Mouse (Mus musculus) intestine, embryonic 16.5 days (tissue): Measurements from ENCODE around the gene Gm10663. TPM values are rescaled to one million over a fixed set of nuclear protein-coding genes. Genes with fewer than 3 reads are reported as not detected.

Experiments
- ATAC-seq: fragments of 200-750 bp; cut with Nextera tagmentation; 2 replicates; pipeline ENCODE4 v1.8.0; 2017; ENCODE audit warnings: moderate TSS enrichment, moderate library complexity
- H3K27ac ChIP-seq: fragments of 300-500 bp; sonication (generic); 2 replicates; pipeline ENCODE4 v1.5.1; 2014; ENCODE audit warnings: mild to moderate bottlenecking, low read length
- H3K27me3 ChIP-seq: fragments of 300-500 bp; sonication (generic); replicated peaks from 2 replicates; pipeline ENCODE4 v1.6.1; 2014; ENCODE audit warnings: low read length, control low read depth, mixed read lengths; ENCODE audit not compliant: control insufficient read depth, insufficient read depth
- H3K36me3 ChIP-seq: fragments of 300-500 bp; sonication (generic); 2 replicates; pipeline ENCODE4 v1.6.1; 2014; ENCODE audit warnings: low read length, control low read depth; ENCODE audit not compliant: control insufficient read depth, insufficient read depth
- H3K4me1 ChIP-seq: fragments of 300-500 bp; sonication (generic); 2 replicates; pipeline ENCODE4 v1.6.1; 2014; ENCODE audit warnings: low read length, control low read depth, mixed read lengths; ENCODE audit not compliant: control insufficient read depth, insufficient read depth
- H3K4me2 ChIP-seq: fragments of 300-500 bp; sonication (generic); 2 replicates; pipeline ENCODE4 v1.6.1; 2014; ENCODE audit warnings: low read depth, low read length, control low read depth
- H3K4me3 ChIP-seq: fragments of 300-500 bp; sonication (generic); 2 replicates; pipeline ENCODE4 v1.5.1; 2014; ENCODE audit warnings: mild to moderate bottlenecking, low read length
- H3K9ac ChIP-seq: fragments of 300-500 bp; sonication (generic); 2 replicates; pipeline ENCODE4 v1.6.1; 2014; ENCODE audit warnings: low read depth, low read length
- H3K9me3 ChIP-seq: fragments of 300-500 bp; sonication (generic); 2 replicates; pipeline ENCODE4 v1.6.1; 2016; ENCODE audit warnings: low read length, control low read depth; ENCODE audit not compliant: control insufficient read depth
- WGBS: fragments of 180-500 bp; shearing (Covaris S2); extraction: QIAGEN DNeasy Blood & Tissue Kit; methylation state at CpG from one replicate; pipeline ENCODE4 v1.1.7; 2014; 5-methylcytosine and 5-hydroxymethylcytosine counted together
- microRNA-seq: library from miRNA; unstranded; fragments of <30 nt; microRNA quantifications from one replicate; pipeline ENCODE4, GENCODE M21; 2016
- polyA plus RNA-seq: library from polyadenylated mRNA; unstranded; fragments of >200 nt; fragmentation: Nextera tagmentation; extraction: Ambion mirVana; gene quantifications from 2 replicates; pipeline ENCODE4 v1.2.1, GENCODE M21; 2015

Gm10663 gene
- polyA plus RNA-seq, 1 experiment from 2014 or later: not detected

- no peak overlapping the region for H3K9ac ChIP-seq
- H3K27me3 ChIP-seq: no peaks in the 10 kb centered on the region
- H3K27ac ChIP-seq: no peak overlapping the region
- 65% methylated on average over 4 of the region's 4 CpGs for WGBS
- no peak for ATAC-seq
- H3K4me1 ChIP-seq: no peaks in the 10 kb centered on the region; the same call in 1 of the 2 replicates
- H3K9me3 ChIP-seq: no peaks in the 10 kb centered on the region
- H3K4me3 ChIP-seq: no peak overlapping the region
- H3K36me3 ChIP-seq: no peaks in the 10 kb centered on the region
- H3K4me2 ChIP-seq: no peak overlapping the region
Measured at GRCm38 (mm10) chr8:65104041-65104440, 29.2 kb downstream of the Gm10663 start.

GRCm38 (mm10) chr8:65107936-65108718, 33.3 kb downstream of the Gm10663 start:
- H3K4me1 ChIP-seq: no peaks in the 10 kb centered on the region; the same call in 1 of the 2 replicates
- H3K27me3 ChIP-seq: no peaks in the 10 kb centered on the region
- 91% methylated on average over 25 of the region's 25 CpGs for WGBS
- no peak overlapping the region for H3K4me2 ChIP-seq
- H3K27ac ChIP-seq: no peak overlapping the region
- H3K36me3 ChIP-seq: no peaks in the 10 kb centered on the region
- no peak overlapping the region for H3K4me3 ChIP-seq
- no peak overlapping the region for H3K9ac ChIP-seq
- ATAC-seq: no peak
- no peaks in the 10 kb centered on the region for H3K9me3 ChIP-seq

- H3K9me3 ChIP-seq: no peaks in the 10 kb centered on the region
- no peak overlapping the region for H3K4me3 ChIP-seq
- no peaks in the 10 kb centered on the region for H3K27me3 ChIP-seq
- ATAC-seq: no peak
- no peaks in the 10 kb centered on the region for H3K36me3 ChIP-seq
- H3K27ac ChIP-seq: no peak overlapping the region
- WGBS: 73% methylated on average over 6 of the region's 6 CpGs
- no peaks in the 10 kb centered on the region; the same call in 1 of the 2 replicates for H3K4me1 ChIP-seq
- H3K9ac ChIP-seq: no peak overlapping the region
- no peak overlapping the region for H3K4me2 ChIP-seq
Measured at GRCm38 (mm10) chr8:65108936-65109335, 34.1 kb downstream of the Gm10663 start.

DNA sequence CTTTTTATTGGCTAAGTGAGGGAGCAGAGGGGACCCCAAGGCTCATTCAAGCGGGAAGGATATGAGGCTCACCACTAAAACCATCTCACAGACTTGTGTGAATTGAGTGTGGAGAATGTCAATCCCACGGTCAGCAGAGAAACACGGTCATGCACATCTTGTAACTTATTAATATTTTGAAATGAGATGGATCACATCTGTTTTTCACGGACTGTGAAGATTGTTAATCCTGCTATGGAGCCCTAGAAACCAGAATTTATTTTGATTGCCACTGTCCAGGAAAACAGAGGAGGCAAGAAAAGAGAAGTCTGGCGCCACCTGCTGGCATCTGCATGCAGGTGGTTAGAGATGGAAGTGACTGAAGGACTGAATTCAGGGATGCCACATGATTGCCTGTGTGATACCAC, 35.5 kb downstream of the Gm10663 start:
- H3K4me1 ChIP-seq: no peaks in the 10 kb centered on the region; the same call in 1 of the 2 replicates
- H3K27me3 ChIP-seq: no peaks in the 10 kb centered on the region
- H3K4me3 ChIP-seq: no peak overlapping the region
- no peaks in the 10 kb centered on the region for H3K36me3 ChIP-seq
- no peaks in the 10 kb centered on the region for H3K9me3 ChIP-seq
- no peak overlapping the region for H3K27ac ChIP-seq
- H3K4me2 ChIP-seq: no peak overlapping the region
- WGBS: 35% methylated on average over 5 of the region's 5 CpGs
- no peak overlapping the region for H3K9ac ChIP-seq
- ATAC-seq: peak; percentile 69

GRCm38 (mm10) chr8:65112092-65112491, 37.3 kb downstream of the Gm10663 start:
- 86% methylated on average over 6 of the region's 6 CpGs for WGBS
- Histone ChIP-seq H3K4me2 (no peak overlapping the region), H3K9ac (no peak overlapping the region), H3K9me3 (no peaks in the 10 kb centered on the region), H3K4me1 (no peaks in the 10 kb centered on the region; the same call in 1 of the 2 replicates), H3K4me3 (no peak overlapping the region), H3K27me3 (no peaks in the 10 kb centered on the region), H3K36me3 (no peaks in the 10 kb centered on the region), H3K27ac (no peak overlapping the region)
- ATAC-seq: 0 out of 2 replicates have a peak, but pooled peaks have one; percentile 44

GRCm38 (mm10) chr8:65126014-65126413, 51.2 kb downstream of the Gm10663 start:
- Histone ChIP-seq H3K9ac (no peak overlapping the region), H3K9me3 (no peaks in the 10 kb centered on the region), H3K4me3 (no peak overlapping the region), H3K36me3 (no peaks in the 10 kb centered on the region), H3K4me2 (0 out of 2 replicates have a peak overlapping the region, but pooled peaks have one; percentile 8), H3K4me1 (no peaks in the 10 kb centered on the region), H3K27ac (peak overlapping the region; percentile 49), H3K27me3 (no peaks in the 10 kb centered on the region)
- peak; percentile 80 for ATAC-seq
- 48% methylated on average over 1 of the region's 1 CpGs for WGBS

GRCm38 (mm10) chr8:65126454-65126853, 51.6 kb downstream of the Gm10663 start:
- no peaks in the 10 kb centered on the region for H3K36me3 ChIP-seq
- 60% methylated on average over 3 of the region's 3 CpGs for WGBS
- H3K4me1 ChIP-seq: no peaks in the 10 kb centered on the region
- H3K4me3 ChIP-seq: no peak overlapping the region
- H3K27ac ChIP-seq: peak overlapping the region; percentile 49
- no peak overlapping the region for H3K9ac ChIP-seq
- no peaks in the 10 kb centered on the region for H3K9me3 ChIP-seq
- 0 out of 2 replicates have a peak overlapping the region, but pooled peaks have one; percentile 8 for H3K4me2 ChIP-seq
- peak; percentile 95 for ATAC-seq
- H3K27me3 ChIP-seq: no peaks in the 10 kb centered on the region

Small RNAs within 50 kb of the gene (microRNA-seq; reads per million reads assigned to microRNA genes)
- gene Gm24333: not detected

Other genes starting within 250 kb of the Gm10663 start
- gene Klhl2, start 225.0 kb upstream of the Gm10663 start, polyA plus RNA-seq: 5.1 and 5.6 TPM in 2 replicates
- 56.9 and 60.3 TPM in 2 replicates for gene Tmem192, start 127.8 kb upstream of the Gm10663 start, polyA plus RNA-seq
- not detected in 2 replicates for gene Trim75, start 87.2 kb upstream of the Gm10663 start, polyA plus RNA-seq
- gene Trim61, start 56.5 kb upstream of the Gm10663 start, polyA plus RNA-seq: 0.15 TPM in 1 of 2 replicates, not detected in the other
- gene Trim60, start 56.4 kb upstream of the Gm10663 start, polyA plus RNA-seq: not detected in 2 replicates
- gene Apela, start 37.7 kb upstream of the Gm10663 start, polyA plus RNA-seq: 3.3 and 4.4 TPM in 2 replicates
- gene BC030870, start 54.5 kb downstream of the Gm10663 start, polyA plus RNA-seq: 45.3 and 45.8 TPM in 2 replicates